Mouse (Mus musculus) left cerebral cortex, postnatal 10 days (tissue): Measurements from ENCODE around the gene Tcp1. TPM values are rescaled to one million over a fixed set of nuclear protein-coding genes. Genes with fewer than 3 reads are reported as not detected.
A peak's percentile ranks its signal among the peaks of the same experiment; 100 is the strongest.
"Not testable (repeated sequence)": the region's sequence is repeated elsewhere in the genome, so short reads cannot be mapped to it uniquely, and the experiment has no call there.

Experiments
- DNase-seq, 2 experiments: peaks; one replicate each; pipeline ENCODE4 v3.0.0; 2021 to 2022; ENCODE audit warnings: low spot score in 2 of 2, mixed read lengths in 1 of 2; ENCODE audit errors: extremely low spot score in 1 of 2
- intact Hi-C: fragments of 180-260 bp; cut with DNase I; formaldehyde crosslinking; loops from one replicate; pipeline ENCODE4 v1.15.1; 2025
- total RNA-seq, 2 experiments: library from RNA; stranded (reverse); gene quantifications; 2 replicates each; pipeline ENCODE4 v1.2.3; 2021

The Tcp1 gene
- total RNA-seq, 2 experiments from 2014 or later: 230 to 239 TPM

GRCm38 (mm10) chr17:12909361-12910280 lies 5.9 kb upstream of the Tcp1 start, which contains the start of gene Pnldc1:
Gene Pnldc1, minus strand, starts transcription at chr17:12910230.
- intact Hi-C loops: no loop called here
- DNase-seq: no peak

GRCm38 (mm10) chr17:12910391-12910790 lies 5.1 kb upstream of the Tcp1 start:
- DNase-seq: no peak
- intact Hi-C loops: no loop called here

- intact Hi-C loops: loop anchor here (5.0 kb wide), 1 partner anchor 46 kb away; the partner anchor contains the start of gene Acat2
- peak; percentile 100 for DNase-seq
Observed at GRCm38 (mm10) chr17:12915881-12916583, 531 bp downstream of the Tcp1 start, which contains the start of gene Mrpl18. Gene Mrpl18, minus strand, starts transcription at chr17:12916345.

GRCm38 (mm10) chr17:12916588-12917380 lies 1.3 kb downstream of the Tcp1 start:
- peak; percentile 27 to 69 for DNase-seq
- intact Hi-C loops: loop anchor here (5.0 kb wide), 1 partner anchor 46 kb away; the partner anchor contains the start of gene Acat2

- no peak for DNase-seq
- intact Hi-C loops: no loop called here
Observed at GRCm38 (mm10) chr17:12921073-12921472, 5.6 kb downstream of the Tcp1 start.

- intact Hi-C loops: no loop called here
- DNase-seq: no peak
Observed at GRCm38 (mm10) chr17:12925001-12925400, 9.5 kb downstream of the Tcp1 start.

- intact Hi-C loops: no loop called here
- no peak for DNase-seq
Observed at GRCm38 (mm10) chr17:12925703-12926180, 10.2 kb downstream of the Tcp1 start.

- DNase-seq, intact Hi-C loops: not testable (repeated sequence)
Observed at GRCm38 (mm10) chr17:12931576-12931975, 16.1 kb downstream of the Tcp1 start.

- intact Hi-C loops: no loop called here
- no peak for DNase-seq
Observed at GRCm38 (mm10) chr17:12935719-12936118, 20.2 kb downstream of the Tcp1 start.

GRCm38 (mm10) chr17:12937412-12937970 lies 22.0 kb downstream of the Tcp1 start:
- intact Hi-C loops: no loop called here
- DNase-seq: no peak

GRCm38 (mm10) chr17:12938077-12938476 lies 22.6 kb downstream of the Tcp1 start:
- DNase-seq: no peak
- intact Hi-C loops: no loop called here

GRCm38 (mm10) chr17:12939377-12940148 lies 24.1 kb downstream of the Tcp1 start:
- DNase-seq, intact Hi-C loops: not testable (repeated sequence)

GRCm38 (mm10) chr17:12940151-12940805 lies 24.8 kb downstream of the Tcp1 start, which contains the start of gene Acat3:
Gene Acat3, minus strand, starts transcription at chr17:12940600.
- no peak for DNase-seq
- intact Hi-C loops: no loop called here

- intact Hi-C loops: no loop called here
Observed at GRCm38 (mm10) chr17:12941543-12942260, 26.2 kb downstream of the Tcp1 start.

GRCm38 (mm10) chr17:12942459-12943162 lies 27.1 kb downstream of the Tcp1 start:
- intact Hi-C loops: no loop called here
- no peak for DNase-seq

More at GRCm38 (mm10) chr17:12941543-12942260, 26.2 kb downstream of the Tcp1 start:
- DNase-seq: no peak

- DNase-seq: no peak
- intact Hi-C loops: no loop called here
Observed at GRCm38 (mm10) chr17:12949669-12950068, 34.2 kb downstream of the Tcp1 start.
